Mouse (Mus musculus) ES-E14 (cell line): ENCODE results near the gene Astn1.

Experiments used
- HCFC1 ChIP-seq: IDR thresholded peaks from 2 replicates; pipeline ENCODE4 v1.6.1; 2012; ENCODE audit warnings: low read length, inconsistent platforms, borderline replicate concordance; ENCODE audit not compliant: insufficient read depth
- MAFK ChIP-seq: IDR thresholded peaks from 2 replicates; pipeline ENCODE4 v1.6.1; 2014; ENCODE audit warnings: mild to moderate bottlenecking, low read depth, low read length, inconsistent platforms; ENCODE audit not compliant: insufficient read depth
- ZC3H11A ChIP-seq: IDR thresholded peaks from 2 replicates; pipeline ENCODE4 v1.6.1; 2012; ENCODE audit warnings: low read depth, mild to moderate bottlenecking, inconsistent platforms, low read length, borderline replicate concordance

GRCm38 (mm10) chr1:158343243-158343714, 18.8 kb upstream of the Astn1 start:
- TF ChIP-seq HCFC1, result no peak
- no peak for TF ChIP-seq ZC3H11A
- TF ChIP-seq MAFK, result no peak
